Mouse (Mus musculus) liver, embryonic 14.5 days (tissue): ENCODE data around the gene E2f4.

Experiments
- CTCF ChIP-seq: IDR thresholded peaks from 2 replicates; pipeline ENCODE4 v1.5.1; 2016; ENCODE audit warnings: antibody characterized with exemption, low read depth, control low read depth
- EP300 ChIP-seq: IDR thresholded peaks from 2 replicates; pipeline ENCODE4 v1.6.1; 2016; ENCODE audit warnings: antibody characterized with exemption, low read depth

- no peak for TF ChIP-seq CTCF
- TF ChIP-seq EP300 = no peak
These were observed 47.9 kb downstream of the E2f4 start for GRCm38 (mm10) chr8:105345061-105345975.
